Mouse (Mus musculus) cortical plate, adult 2 months (tissue): ENCODE data around the gene Osgin1.

Source experiments
- CTCF ChIP-seq: fragments of 200-500 bp; IDR thresholded peaks from 2 replicates; pipeline ENCODE4 v1.5.1; 2011; ENCODE audit warnings: mild to moderate bottlenecking, control low read depth, low read length; ENCODE audit not compliant: insufficient read depth; ENCODE audit errors: extremely low read depth
- POLR2A ChIP-seq: fragments of 200-500 bp; IDR thresholded peaks from 2 replicates; pipeline ENCODE4 v1.6.1; 2011; ENCODE audit warnings: mild to moderate bottlenecking, low read length, control low read depth; ENCODE audit not compliant: insufficient read depth; ENCODE audit errors: extremely low read depth

- no peak for TF ChIP-seq POLR2A
- no peak for TF ChIP-seq CTCF
Observed at GRCm38 (mm10) chr8:119442970-119443369, 9.0 kb downstream of the Osgin1 start.
